Mouse (Mus musculus) lung, postnatal 36 days (tissue): Measurements from ENCODE around the gene Iqsec1.

Source experiments
- DNase-seq: peaks from one replicate; pipeline ENCODE4 v3.0.0; 2022; ENCODE audit warnings: mixed read lengths

Gene Iqsec1

DNA sequence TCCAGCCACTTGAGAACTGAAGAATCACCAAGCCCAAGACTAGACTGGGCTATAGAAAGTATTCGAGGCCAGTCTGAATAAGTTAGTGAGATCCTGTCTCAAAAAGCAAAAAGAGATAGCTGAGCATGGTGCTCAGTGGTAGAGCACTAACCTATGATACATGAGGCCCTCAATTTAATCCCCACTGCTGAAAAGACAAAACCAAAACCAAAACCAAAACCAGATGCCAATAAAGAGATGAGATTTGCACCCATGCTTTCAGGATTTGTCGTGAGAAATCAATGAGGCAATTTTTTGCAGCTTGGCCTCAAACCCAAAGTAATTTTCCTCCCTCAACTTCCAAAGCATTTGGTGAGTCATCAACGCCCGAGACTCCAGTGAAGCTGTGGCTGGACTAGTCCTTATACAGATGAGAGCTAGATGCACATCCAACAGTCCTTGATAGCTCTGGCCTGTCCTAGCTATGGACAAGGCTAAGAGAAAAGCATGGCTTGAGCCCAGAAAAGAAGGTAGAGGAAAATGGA is 239.0 kb downstream of the Iqsec1 start:
- no peak for DNase-seq

DNA sequence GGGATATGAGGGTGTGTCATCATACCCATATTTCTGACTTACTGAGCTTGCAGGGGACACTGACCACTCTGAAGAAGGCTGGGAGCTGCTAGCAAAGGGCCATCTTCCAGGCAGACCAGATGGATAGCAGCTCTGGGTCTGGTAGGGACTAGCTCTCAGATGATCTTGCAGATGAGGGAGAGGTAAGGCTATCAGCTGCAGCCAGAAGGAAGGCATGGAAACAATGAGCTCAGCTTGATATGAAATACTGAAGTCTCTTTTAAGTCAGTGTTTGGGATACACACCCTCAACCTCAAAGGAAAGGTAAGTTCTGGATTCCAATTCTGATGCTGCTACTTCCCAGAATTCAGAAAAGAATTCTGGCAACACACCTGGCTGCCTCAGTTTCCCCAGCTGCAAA is 239.5 kb downstream of the Iqsec1 start:
- no peak for DNase-seq

DNA sequence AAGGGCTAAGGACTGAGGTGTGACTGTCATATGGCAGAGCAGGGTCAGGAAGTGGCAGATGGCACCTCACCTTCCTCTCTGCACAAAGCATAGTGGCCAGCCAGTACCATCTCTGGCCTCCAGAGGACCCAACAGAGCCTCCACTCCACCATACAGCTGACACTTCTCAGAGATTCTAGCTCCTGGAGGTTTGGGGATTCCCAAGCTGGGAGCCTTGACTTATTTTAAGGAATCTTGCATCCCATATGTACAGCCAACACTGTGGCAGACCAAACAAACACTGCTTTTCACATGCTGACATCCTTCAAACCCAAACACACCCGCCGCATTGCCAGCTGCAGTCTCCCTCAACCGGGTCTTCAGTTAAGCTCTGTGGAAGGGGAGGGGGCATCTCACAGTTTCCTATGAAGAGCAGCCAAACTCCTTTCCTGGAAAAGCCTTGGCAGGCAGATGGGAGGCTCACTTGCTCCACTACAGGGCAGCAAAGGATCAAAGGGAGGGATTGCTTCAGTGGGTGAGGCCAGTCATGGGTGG is 242.1 kb downstream of the Iqsec1 start:
- DNase-seq: no peak

DNA sequence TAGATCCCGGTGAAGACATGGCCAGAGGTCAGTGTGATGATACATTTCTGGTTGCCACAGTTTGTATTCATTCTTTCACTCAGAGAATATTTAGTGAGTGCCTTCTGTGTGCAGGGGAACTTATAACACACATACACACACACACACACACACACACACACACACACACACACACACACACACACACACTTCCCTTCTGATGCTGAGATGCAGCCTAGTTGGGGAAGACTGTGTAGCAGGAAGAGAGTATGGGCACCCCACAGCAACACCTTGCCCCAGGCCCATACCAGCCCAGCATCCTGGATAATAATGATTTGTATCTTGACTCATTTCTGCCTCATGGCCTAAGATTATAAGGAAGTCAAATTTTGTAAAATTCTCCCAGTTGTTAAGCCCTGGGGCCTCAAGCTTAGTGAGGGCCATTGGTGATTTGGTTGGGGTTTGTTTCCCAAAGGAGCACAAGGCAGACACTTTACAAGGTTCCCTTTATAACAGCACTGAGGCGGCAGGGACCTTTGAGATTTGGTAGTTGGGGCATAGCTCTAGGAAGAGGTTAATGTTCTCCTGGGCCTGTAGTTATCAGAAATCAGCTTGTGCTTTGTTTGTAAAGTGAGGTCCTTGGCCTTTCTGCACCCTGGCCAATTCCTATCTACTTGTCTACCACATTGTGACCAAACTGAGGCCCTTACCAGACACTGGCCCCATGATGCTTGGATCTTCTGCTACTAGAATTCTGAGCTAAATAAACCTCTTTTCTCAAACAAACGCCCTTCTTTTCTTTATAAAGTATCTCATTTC is 242.9 kb downstream of the Iqsec1 start:
- DNase-seq: no peak

DNA sequence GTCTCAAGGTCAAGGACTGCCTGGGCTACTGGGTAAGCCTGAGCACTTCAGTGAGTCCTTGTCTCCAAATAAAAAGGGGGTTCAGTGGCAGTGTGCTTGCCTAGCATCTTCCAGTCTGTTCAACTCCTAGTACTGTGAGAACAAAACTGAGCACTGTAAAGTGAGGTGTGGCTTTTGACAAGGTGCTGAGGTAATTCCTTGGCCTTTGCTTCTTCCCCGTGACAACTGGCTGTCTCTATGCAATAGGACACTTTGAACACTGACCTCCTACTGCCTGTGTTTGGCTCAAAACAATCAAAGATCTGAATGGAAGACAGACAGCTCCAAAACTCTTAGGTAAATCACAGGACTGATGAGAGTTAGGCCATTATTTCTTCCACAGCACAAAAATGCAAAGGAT is 246.0 kb downstream of the Iqsec1 start:
- DNase-seq: no peak

DNA sequence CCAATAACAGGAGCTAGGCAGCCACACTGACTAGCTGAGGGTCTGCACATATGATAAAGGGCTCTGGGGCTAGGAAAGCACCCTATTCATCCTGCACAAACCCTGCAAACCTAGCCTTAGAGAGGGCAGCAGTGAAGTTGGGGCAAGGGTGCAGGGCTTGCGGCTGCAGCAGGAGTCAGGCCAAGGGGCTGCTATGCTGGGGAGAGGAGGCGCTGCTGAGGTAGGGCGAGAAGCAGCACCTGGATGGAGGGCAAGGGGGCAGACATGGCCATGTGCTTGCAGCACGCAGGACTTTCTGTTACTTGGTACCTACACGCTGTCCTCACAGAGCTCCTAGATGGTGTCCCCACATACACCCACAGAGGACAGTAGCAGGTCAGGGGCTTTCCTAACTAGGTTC is 246.8 kb downstream of the Iqsec1 start:
- DNase-seq: no peak

DNA sequence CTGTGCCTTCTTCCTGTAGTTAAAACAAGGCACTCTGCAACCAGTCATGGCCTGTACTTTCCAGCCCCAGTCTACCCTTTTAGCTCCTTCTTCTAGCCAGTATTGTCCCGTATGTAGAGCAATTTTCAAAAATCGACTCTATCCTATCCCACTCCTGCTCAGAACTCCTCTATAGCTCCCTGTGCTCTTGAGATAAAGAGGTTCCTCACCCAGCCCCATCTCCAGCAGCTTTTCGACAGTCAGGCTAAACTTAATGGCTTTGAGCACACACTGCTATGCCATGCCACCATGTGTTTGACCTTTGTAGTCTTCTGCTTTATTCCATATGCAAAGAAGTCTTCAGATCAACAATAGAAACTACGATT is 247.4 kb downstream of the Iqsec1 start:
- DNase-seq: no peak

DNA sequence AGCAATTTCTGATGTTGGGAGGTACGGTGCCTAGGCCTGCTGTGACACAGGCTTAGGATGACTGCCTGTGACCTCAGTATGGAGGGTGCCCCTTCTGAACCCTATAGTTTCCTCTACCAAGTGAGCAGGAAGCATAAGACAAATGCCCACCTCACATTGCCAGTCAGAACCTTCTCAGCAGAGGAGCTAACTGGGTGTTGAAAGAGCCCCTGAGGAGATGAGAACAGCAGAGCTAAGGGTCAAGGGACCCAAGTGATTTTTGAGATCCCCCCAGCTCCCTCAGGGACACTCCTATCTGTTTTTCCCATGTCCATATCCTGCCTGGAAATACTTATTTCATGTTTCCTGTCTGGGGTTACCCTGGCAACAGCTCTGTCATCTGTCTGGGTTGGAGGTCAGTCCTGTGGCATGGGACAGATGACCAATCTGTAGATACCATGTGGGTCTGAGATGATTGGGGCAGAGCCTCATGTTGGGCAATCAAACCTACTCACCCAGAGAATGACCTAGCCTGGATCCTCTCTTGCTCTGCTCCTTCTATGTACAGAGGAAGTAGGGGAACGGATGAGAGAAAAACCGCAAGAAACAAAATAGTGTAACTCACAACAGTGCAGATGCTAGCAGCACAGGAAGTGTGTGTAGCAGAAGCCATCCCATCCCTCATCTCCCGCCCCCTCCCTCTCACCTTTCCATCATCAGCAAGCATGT is 248.0 kb downstream of the Iqsec1 start:
- peak; percentile 68 for DNase-seq

DNA sequence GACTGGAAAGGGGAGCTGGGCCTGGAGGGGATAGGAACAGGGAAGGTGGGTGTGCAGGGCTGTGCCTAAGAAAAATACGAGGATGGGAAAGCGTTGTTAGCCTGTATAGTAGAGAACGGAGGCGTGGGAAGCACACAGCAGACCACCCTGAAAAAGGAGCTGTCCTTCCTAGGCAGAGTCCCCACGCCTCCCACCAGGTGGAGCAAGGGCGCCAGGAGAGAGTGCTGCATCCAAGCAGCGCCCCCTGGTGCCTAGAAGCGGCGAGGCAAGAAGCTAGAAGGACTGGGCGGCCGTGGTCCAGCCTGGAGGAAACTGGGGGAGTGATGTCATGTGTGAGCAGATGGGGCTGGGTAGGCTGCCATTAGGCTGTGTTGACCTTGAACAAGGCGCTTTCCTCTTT is 251.1 kb downstream of the Iqsec1 start:
- peak; percentile 95 for DNase-seq

DNA sequence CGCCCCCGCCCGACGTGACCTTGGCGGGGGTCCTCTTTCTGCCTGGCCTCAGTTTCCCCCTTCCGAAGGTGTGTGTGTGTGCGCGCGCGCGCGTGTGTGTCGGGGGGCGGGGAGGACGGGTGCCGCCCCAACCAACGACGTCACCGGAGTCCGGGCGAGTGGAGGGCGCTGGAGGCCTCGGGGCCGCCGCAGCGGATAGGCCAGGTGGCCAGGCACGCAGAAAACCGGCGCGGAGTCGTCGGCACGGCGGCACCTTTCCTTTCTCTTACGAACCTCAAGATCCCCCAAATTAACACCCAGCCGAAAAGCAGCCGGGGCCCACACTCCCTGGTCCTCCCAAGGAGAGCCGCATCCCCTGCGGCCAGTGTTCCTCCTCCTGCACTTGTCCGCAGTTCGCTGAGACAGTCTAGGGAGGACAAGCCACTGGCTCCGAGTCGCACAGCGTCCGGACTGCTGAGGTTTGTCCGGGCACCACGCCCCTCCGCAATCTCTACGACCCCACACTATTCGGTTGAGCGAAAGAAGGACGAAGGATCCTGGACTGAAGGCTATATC is 251.7 kb downstream of the Iqsec1 start:
- peak; percentile 72 for DNase-seq

DNA sequence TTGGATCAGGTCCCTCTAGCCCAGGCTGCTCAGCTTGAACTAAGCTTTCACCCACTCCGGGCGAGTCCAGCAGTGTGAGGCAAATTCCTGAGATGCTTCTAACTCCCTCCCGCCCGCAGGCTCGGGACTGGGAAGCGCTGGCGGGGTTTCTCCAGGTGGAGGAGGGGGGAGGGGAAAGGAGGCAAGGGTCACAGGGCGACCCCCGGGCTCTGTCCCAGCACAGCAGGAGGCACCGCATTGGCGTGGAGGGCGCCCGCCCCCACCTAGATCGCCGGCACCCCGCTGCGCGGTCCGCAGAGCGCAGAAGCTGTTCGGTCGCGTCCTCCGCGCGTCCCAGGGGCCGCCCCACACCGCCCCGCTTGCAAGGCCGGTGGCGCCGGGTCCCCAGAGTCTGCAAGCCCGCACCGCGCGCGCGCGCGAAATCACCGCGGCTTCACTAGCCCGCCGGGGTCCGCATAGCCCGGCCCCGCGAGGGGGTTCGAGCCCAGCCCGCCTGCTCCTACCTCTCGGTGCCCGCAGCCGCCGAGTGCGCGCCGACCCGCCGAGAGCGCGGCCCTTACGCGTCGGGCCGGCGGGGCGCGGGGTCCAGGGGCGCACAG is 252.3 kb downstream of the Iqsec1 start:
- peak; percentile 41 for DNase-seq

DNA sequence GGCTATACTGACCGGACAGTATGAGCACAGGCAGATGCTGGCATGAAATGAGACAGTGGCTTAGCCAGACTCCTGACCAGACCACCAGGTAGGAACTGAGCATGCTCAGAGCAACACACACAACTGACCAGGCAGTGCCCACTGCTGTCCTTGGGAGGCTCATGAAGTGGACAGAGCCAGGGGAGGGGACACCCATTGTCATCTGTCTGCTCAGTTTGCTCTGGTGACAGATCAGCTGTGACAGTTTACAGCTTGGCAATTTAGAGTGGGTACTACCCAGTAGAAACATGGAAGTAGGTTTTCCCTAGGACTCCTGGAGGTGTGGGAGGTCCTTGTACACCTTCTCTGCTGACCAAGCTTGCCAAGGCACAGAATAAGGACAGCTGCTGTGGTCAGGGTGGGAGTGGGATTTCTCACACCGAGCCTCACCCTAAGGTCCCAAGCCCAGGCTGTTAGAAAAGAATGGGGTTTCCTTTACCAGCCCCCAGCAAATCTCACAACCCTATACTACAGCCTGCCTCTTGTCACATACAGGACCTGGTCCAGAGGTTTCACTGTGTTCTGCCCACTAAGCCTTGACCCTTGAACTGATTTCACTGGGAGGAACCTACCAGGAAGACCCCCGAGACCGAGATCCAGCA is 253.0 kb downstream of the Iqsec1 start:
- DNase-seq: no peak

DNA sequence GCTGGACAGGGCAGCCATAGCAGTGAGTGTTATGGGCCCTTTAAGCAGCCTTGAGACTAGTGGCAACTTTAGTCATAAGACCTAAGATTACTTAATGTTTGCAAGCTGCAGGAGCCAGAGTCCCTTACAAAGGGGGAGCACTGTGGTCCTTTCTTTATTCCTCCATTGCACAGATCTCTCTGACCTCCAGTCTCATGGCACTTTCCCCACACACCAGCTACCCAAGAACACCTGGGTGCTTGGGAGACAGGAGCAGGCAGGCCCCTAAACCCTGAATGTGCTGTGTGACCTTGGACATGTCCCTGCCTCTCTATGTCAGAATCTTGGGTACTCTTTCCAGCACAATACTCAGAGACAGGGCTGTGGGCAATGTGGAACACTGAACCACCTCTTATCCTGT is 253.7 kb downstream of the Iqsec1 start:
- no peak for DNase-seq

DNA sequence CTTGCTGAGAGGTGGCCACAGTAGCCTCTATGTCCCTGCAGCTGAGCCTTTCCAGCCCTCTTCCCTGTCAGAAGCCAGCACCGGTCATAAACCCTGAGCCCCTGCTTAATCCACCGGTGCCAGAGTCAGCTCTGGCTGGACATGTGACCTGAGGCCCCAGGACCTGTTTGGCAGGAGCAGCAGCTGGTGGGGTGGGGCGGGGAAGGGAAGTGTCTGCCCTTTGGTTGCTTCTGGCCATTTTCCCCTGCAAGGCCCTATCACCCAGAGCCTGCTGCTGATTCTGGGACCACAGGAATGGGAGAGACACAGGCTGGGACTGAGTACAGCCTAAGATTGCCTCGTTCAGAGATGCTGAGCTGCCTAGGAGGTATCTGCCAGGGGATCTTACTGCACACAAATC is 257.2 kb downstream of the Iqsec1 start:
- DNase-seq: peak; percentile 46

DNA sequence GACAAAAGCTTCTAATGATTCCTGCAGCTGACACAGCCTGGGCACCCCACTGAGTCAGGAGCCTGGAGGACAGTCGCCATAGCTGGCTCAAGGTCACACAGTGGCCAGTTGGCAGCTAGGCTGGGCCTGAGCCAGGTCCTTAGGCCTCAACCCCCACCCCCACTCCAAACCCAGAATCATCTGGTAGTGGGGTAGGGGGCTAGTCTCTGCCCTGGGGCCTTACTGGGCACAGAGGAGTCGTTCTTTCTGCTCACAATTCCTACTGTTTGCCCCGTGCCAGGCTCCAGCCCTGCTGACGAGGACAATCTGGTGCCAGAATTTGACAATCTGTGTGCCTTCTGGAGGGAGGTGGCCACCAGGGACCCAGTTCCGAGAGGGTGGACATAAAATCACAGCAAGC is 258.7 kb downstream of the Iqsec1 start:
- DNase-seq: no peak

DNA sequence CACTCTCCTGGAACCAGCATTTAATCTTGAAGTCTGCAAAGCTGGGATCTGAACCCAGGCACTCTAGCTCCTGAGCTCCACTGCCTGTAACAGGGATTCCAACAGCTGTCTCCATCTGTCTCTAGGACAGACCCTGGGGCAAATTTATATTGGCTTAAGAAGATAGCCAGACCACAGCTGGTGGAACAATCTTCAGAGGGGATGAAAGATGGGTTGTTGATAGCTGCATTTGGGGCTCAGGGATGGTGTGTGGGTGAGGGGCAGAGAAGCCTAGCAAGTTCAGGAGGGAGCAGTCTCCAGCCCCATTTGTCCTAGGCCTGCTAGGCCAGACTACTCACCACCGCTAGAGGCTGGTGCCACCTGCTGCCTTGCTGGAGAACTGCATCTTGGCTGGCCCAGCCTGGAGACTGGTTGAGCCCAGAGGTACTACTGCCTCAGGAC is 260.0 kb downstream of the Iqsec1 start:
- DNase-seq: peak; percentile 92

DNA sequence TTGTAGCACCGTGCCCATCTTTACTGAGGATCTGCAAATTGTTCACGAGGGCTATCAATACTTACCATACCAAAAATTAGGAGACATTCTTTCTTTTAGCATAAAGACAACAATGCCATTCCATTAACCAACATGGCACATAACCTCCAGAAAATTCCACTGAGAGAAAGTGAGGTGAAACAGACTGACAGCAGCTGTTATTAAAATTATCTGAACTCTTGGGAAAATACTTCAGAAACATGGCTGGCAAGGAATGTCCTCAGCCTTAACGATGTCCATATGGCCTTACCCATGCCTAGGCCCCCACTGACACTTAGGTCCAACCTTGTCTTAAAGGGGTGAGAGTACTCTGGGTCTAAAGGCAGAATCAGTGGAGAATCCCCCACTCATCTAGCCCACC is 260.7 kb downstream of the Iqsec1 start:
- no peak for DNase-seq

DNA sequence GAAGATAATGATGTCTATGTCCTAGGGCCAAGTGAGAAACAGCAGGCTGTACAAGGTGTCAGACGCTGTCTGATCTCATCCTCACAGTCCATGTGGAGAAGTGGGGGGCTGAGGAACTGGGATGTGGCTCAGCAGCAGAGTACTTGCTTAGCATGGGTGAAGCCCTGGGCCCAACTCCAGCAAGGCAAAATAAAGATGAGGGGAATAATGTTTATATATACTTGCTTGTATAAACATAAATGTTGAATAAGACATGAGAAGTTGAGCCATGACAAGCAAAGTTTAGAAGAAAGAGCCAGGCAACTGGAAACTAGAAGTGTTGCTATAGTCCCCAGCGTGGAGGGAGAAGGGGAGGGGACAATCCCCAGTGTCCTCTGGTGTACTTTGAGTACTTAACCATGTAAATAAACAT is 261.8 kb downstream of the Iqsec1 start:
- peak; percentile 62 for DNase-seq

DNA sequence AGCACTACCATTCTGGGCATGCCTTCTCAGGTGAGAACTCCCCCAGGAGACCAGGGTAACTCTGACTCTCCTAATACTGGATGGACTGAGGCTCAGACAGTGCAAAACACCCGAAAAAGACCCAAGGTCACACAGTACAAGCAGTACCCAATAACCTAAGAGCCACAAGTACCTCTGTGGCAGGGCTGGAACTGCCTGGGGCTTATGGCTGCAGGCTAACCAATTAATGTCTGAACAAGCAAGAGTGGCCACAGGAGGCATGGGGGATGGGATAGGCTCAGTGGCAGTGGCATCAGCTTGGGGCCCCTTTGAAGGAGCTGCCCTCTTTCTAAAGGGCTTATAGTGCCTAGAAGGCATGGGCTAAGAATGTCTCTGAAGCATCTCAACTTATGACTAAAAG is 263.0 kb downstream of the Iqsec1 start:
- no peak for DNase-seq

DNA sequence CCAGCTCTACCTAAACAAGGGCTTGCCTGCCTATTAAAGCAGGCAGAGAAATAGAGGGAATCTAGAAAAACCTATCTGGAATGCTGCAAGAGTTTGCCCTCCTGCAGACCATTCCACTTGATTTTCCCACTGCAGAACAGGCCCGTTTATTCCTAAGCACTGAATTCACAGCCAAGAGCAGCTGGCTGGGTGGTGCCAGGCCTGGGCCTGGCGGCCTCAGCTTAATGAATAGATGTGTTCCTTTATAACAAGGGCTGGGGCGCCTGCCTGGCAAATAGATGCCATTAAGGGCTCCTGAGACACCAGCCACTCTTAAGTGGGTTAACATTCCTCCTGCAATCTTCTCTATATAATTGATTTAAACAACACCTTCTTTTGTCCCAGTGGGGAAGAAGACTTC is 265.5 kb downstream of the Iqsec1 start:
- DNase-seq: no peak

DNA sequence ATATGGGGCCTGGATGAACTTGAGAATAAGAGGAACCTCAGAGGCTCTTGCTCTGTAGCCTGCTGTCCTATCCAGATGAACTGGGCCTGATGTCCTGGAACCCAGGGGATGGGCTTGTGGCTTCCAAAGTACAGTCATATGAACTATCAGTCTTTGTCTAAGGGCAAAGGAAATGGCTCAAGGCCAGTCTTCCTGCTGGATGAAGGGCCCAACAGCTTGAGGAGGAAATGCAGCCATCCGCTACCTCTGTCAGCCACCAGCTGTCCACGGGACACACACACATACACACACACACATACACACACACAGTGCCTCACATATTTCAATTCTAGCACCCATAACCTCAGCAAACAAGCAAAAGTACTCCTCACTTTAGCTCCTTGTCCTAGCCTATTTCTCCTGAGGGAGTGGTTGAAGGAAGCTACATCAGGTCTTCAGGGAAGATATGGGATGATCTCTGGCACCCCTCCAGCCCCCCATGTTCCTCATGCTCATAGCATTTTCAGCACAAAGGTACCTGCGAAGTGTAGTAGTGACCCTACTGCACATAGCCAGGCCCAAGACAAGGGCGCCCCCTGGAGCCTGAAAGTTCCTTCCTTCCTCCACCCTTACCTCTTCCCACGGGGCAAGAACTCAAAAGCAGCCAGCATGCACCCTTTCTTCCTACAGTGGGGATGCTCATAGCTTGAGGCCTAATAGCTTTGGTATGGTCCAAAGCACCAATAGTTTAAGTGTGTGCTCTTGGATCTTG is 267.3 kb downstream of the Iqsec1 start:
- DNase-seq: peak; percentile 82

DNA sequence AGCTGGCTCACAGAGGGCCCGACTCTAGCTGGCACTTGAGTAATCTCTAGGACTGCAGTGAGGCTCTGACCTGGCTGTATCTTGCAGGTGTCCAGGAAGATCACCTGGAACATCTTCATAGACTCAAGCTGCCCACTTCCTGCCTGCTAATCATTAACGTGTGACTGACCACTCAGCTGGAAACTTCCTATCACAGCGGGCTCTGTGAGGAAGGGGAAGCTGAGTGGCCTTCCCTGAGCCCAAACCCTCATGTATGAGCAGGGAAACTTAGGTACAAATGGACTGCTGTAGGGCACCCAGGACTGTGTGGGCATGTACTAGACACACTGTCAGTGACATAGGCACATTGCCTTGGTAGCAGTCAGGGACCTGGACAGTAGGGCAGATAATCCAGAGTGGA is 268.3 kb downstream of the Iqsec1 start:
- no peak for DNase-seq
